Mouse (Mus musculus) bone marrow macrophage, adult 2 months (primary cell): ENCODE measurements around the gene Lbp.

ENCODE experiments used
- CTCF ChIP-seq: IDR thresholded peaks from 2 replicates; pipeline ENCODE4 v1.5.1; 2012; ENCODE audit warnings: low read depth, mild to moderate bottlenecking, low read length, moderate library complexity
- POLR2A ChIP-seq: IDR thresholded peaks from 2 replicates; pipeline ENCODE4 v1.6.1; 2012; ENCODE audit warnings: mild to moderate bottlenecking, low read depth, low read length, borderline replicate concordance

DNA sequence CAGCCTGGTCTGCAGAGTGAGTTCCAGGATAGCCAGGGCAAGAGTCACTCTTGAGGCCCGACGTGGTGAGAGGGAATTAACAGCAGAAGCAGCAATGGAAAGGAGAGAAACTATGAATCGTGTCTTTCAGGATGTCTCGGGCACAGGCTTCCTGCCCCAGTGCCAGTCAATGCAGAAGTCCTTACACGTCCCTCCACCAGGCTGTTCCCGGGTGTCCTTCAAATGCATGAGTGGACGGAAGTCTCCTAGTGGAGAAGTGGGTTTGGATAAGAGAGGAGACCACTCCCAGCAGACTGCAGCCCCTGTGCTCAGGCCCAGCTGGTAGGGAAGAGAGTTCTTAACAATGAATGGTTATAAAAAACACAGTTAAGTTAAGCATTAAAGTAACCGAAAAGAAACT is 62.0 kb downstream of the Lbp start:
- TF ChIP-seq CTCF (no peak), POLR2A (no peak)
